Mouse (Mus musculus): ENCODE results near the gene Abhd17c. TPM values are rescaled to one million over a fixed set of nuclear protein-coding genes. Genes with fewer than 3 reads are reported as not detected.
A peak's percentile ranks its signal among the peaks of the same experiment; 100 is the strongest.
"Not testable (repeated sequence)": the region's sequence is repeated elsewhere in the genome, so short reads cannot be mapped to it uniquely, and the experiment has no call there.

Gene Abhd17c
- polyA plus RNA-seq (2016; fragmentation: Nextera tagmentation; extraction: Ambion mirVana), result 12.3 and 15.7 TPM in 2 replicates

DNA sequence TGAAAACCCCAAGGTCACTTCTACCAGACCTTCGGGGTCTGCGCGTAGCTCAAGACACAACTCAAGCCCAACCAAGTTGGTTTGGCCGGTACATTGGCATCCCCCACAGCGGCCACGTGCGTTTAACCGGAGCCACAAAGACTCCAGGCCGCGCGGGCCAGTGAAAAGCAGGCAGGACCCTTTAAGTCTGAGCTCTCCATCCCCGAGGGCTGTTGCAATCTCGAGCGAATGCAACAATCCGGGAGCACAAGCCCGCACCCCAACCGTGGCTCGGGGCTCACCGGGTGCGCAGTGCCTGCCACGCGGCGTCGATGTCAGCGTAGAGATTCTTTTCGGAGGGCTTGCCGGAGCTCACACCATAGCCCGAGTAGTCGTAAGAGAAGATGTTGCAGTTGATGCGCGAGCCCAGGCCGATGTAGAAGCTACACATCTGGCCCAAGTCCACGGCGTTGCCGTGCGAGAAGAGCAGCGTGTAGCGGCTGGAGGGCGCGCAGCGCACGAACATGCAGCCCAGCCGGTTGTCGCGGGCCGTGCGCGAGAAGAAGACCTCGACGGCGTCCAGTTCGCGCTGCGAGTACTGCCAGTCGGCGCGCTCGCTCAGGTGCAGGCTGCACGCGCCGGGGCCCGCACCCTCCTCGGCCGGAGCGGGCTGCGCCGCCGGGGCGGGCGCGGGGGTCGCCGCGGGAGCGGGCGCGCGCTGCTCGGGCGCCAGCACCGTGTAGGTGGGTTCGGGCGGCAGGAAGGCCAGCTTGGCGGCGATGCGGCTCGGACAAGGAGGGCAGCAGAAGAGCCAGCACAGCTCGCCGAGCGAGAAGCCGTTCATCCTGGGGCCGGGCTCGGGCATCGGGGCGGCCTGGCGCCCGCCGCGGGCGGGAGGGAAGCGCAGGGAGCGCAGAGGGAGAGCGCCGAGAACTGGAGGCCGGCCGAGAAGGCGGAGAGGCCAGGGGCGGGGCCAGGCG is at the start of gene Abhd17c:
Abhd17c (minus strand) TSS at position 893 of the 959 bp plus-strand sequence.
- under 1% methylated on average over 109 of the region's 109 CpGs for WGBS

DNA sequence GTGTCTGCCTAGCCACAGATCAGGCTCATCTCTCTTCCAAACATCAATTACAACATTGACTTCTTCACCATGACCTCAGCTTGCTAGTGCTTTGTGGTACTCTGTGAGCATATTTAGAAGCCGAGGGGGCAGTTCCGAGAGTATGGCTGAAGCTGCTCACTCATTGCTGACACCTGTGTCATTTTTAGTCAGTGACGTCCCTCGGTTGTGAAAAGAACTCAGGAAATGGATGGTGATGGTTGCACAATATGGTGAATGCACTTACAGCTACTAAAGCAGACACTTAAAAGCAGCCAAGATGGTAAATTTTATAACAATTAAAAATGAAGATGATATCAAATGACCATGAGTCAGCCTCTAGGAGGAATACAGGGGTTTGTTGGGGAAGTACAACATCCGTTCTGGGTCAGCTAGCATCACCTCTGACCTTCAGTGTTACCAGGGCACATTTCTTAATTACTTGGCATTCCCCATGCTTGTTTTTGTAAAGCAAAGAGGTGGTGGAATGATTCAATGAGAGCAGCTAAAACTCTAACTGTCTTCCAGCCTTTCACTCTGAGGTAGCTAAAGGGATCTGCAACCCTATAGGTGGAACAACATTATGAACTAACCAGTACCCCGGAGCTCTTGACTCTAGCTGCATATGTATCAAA is 45.6 kb upstream of the Abhd17c start:
- Histone ChIP-seq H3K4me3 (no peak overlapping the region), H3K27ac (no peak overlapping the region), H3K9me3 (no peaks in the 10 kb centered on the region), H3K36me3 (replicated peaks) (no peaks in the 10 kb centered on the region), H3K27me3 (ENCODE audit: poor library complexity, severe bottlenecking) (no peaks in the 10 kb centered on the region), H3K4me1 (no peaks in the 10 kb centered on the region)
- DNase-seq (ENCODE audit: extremely low spot score, low spot score), result no peak
- WGBS, result 80% methylated on average over 6 of the region's 6 CpGs

More for the DNA sequence above, at the start of gene Abhd17c:
- H3K27ac ChIP-seq, result peak within 1 kb of the TSS; percentile 97
- H3K4me3 ChIP-seq, result peak within 1 kb of the TSS; percentile 91
- H3K9me3 ChIP-seq, result no peaks in the 10 kb centered on the region
- peak; percentile 58 for DNase-seq (ENCODE audit: extremely low spot score, low spot score)
- H3K36me3 ChIP-seq (replicated peaks), result peaks cover 17% of the 10 kb centered on the region
- peaks cover 51% of the 10 kb centered on the region for H3K4me1 ChIP-seq
- no peaks in the 10 kb centered on the region for H3K27me3 ChIP-seq (ENCODE audit: poor library complexity, severe bottlenecking)

DNA sequence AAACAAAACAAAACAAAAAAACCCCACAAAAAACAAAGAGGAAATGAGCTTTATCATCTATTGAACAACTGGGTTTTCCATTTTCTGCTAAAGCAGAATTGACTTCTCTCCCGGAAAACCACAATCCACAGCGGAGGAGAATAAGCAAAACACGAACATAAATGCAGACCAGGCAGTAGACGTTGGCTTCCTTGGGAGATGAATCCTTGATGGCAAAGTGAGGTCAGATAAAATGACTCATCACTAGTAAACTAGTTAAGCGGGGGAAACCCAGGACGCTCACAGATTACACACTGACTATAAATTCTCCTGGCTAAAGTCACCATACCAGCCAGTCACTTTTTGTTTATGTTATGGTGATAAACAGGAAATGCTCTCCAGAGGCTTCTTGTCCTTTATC is 44.5 kb upstream of the Abhd17c start:
- no peaks in the 10 kb centered on the region for H3K4me1 ChIP-seq
- no peaks in the 10 kb centered on the region for H3K9me3 ChIP-seq
- 91% methylated on average over 6 of the region's 6 CpGs for WGBS
- H3K36me3 ChIP-seq (replicated peaks), result no peaks in the 10 kb centered on the region
- H3K27me3 ChIP-seq (ENCODE audit: poor library complexity, severe bottlenecking), result no peaks in the 10 kb centered on the region
- no peak overlapping the region for H3K27ac ChIP-seq
- DNase-seq (ENCODE audit: extremely low spot score, low spot score), result no peak
- no peak overlapping the region for H3K4me3 ChIP-seq

DNA sequence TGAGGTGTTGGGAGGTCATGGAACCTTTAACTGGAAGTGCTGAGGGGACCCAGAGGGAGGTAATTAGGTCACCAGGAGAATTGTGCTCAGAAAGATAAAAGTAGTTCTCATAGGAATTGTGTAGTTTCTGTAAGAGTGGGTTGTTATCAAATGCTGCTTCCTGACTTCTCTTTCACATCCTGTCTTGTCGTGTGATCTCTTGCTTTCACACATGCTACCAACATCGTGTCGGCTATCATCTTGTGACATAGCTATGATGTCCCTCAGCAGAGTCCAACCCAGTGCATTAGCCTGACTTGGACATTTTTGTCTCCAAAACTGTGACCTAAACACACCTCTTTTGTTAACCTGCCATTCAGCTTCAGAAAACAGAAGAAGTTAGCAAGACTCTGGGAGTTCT is 40.6 kb upstream of the Abhd17c start:
- Histone ChIP-seq H3K9me3 (0 out of 2 replicates have a peak, but pooled peaks cover 5% of the 10 kb centered on the region), H3K4me3 (no peak overlapping the region), H3K4me1 (no peaks in the 10 kb centered on the region), H3K36me3 (replicated peaks) (no peaks in the 10 kb centered on the region), H3K27me3 (ENCODE audit: poor library complexity, severe bottlenecking) (no peaks in the 10 kb centered on the region), H3K27ac (no peak overlapping the region)
- DNase-seq (ENCODE audit: extremely low spot score, low spot score), result no peak
- 93% methylated on average over 3 of the region's 3 CpGs for whole genome bisulfite sequencing

DNA sequence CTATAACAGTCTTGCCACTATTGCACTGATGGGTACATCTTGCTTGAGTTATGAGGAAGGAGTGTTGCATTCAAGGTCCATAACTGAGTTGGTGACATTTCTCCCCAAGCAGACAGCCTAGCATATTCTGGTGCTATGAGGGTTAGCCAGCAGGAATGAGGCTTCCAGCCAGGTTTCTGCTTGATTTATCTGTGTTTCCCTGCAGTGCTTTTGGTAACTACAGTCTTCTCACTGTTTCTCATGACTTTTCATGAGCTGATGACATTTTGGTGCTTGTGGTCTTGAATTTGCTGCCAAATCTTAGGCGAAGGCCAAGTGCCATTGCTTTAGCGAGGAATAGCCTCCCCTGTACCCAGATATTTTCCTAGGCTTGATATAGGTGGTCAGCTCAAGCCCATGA is 39.8 kb upstream of the Abhd17c start:
- 91% methylated on average over 2 of the region's 2 CpGs for WGBS
- no peaks in the 10 kb centered on the region for H3K36me3 ChIP-seq (replicated peaks)
- H3K4me3 ChIP-seq, result no peak overlapping the region
- no peaks in the 10 kb centered on the region for H3K27me3 ChIP-seq (ENCODE audit: poor library complexity, severe bottlenecking)
- no peak overlapping the region for H3K27ac ChIP-seq
- no peak for DNase-seq (ENCODE audit: extremely low spot score, low spot score)
- H3K9me3 ChIP-seq, result 0 out of 2 replicates have a peak, but pooled peaks cover 5% of the 10 kb centered on the region
- no peaks in the 10 kb centered on the region for H3K4me1 ChIP-seq

DNA sequence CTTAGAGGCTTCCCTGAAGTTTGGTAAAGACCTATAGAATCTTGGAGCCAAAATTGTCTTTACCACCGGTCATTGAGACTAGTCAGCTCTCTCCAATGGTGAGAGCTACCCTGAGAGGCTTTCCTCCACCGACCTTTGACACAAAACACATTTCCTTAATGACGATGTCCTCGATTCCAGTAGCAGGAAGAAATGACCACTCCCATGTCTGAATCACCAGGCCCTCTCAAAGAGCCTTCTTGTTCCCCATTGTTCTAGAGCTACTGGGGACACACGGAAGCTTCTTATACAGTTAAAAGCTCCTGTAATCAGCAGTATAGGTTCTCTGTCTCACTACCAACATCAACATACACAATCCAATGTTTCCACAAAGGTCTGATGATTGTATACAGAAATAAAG is 36.5 kb upstream of the Abhd17c start:
- Histone ChIP-seq H3K27ac (no peak overlapping the region), H3K4me3 (no peak overlapping the region), H3K27me3 (ENCODE audit: poor library complexity, severe bottlenecking) (no peaks in the 10 kb centered on the region), H3K9me3 (0 out of 2 replicates have a peak, but pooled peaks cover 5% of the 10 kb centered on the region), H3K36me3 (replicated peaks) (no peaks in the 10 kb centered on the region), H3K4me1 (no peaks in the 10 kb centered on the region)
- 86% methylated on average over 5 of the region's 5 CpGs for WGBS
- DNase-seq (ENCODE audit: extremely low spot score, low spot score), result no peak

DNA sequence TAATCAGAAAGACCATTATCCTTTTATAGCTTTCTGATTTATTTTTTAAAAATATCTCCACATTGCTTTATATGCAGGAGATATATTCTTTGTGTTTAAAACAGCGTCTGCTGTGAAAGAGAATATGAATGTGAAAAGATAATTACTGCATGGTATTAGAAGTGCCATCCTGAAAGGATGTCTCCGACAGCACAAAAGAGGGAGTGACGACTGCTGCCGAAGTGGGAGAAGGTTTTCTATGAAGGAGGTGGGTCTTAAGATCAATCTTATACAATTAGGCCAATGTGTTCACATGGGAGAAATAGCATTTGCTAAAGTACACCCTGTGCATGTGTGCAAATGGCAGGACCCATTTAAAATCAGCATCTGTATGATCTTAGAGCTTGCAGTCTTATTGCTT is 33.5 kb upstream of the Abhd17c start:
- Histone ChIP-seq H3K27me3 (ENCODE audit: poor library complexity, severe bottlenecking) (no peaks in the 10 kb centered on the region), H3K27ac (no peak overlapping the region), H3K4me3 (no peak overlapping the region), H3K4me1 (no peaks in the 10 kb centered on the region), H3K36me3 (replicated peaks) (no peaks in the 10 kb centered on the region), H3K9me3 (0 out of 2 replicates have a peak, but pooled peaks cover 4% of the 10 kb centered on the region)
- DNase-seq (ENCODE audit: extremely low spot score, low spot score), result no peak
- 94% methylated on average over 4 of the region's 4 CpGs for WGBS

DNA sequence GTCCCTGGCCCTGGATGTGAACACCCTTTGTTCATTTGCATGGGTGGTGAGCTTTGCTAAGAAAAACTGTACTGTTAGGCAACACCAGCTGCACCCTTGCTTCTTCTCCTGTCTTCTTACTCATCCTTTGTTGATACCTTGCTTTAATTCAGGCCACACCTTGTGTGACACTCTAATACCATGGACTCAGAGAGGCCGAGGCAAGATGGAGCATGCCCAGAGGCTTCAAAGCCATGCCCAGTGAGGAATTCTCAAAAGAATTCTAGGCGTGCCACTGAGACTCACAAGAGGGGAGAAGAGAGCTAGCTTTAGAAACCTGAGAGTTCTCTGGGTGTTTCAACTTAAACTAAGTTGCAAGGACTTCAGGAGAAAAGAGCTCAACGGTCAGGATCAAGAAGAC is 33.0 kb upstream of the Abhd17c start:
- no peak overlapping the region for H3K4me3 ChIP-seq
- no peak for DNase-seq (ENCODE audit: extremely low spot score, low spot score)
- H3K27me3 ChIP-seq (ENCODE audit: poor library complexity, severe bottlenecking), result no peaks in the 10 kb centered on the region
- no peaks in the 10 kb centered on the region for H3K9me3 ChIP-seq
- H3K4me1 ChIP-seq, result no peaks in the 10 kb centered on the region
- H3K36me3 ChIP-seq (replicated peaks), result no peaks in the 10 kb centered on the region
- WGBS, result 78% methylated on average over 3 of the region's 3 CpGs
- no peak overlapping the region for H3K27ac ChIP-seq

DNA sequence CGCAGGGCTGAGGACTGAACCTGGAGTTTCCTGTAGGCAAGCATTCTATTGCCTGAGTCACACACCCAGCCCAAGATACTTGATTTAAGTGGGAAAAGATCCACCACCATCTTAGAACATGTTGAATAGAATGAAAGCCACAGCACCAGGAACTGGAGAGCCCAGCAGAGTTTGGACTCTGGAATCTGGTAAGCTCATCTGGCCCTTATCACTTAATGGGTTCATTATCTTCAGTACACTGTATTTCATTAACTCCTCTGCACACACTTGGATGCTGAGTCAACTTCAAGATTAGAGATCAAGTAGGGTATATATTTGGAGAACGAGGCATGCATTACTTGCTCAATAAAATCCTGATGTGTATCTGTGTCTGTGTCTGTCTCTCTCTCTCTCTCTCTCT is 27.1 kb upstream of the Abhd17c start:
- H3K27me3 ChIP-seq (ENCODE audit: poor library complexity, severe bottlenecking); H3K4me1 ChIP-seq; H3K27ac ChIP-seq; H3K9me3 ChIP-seq; H3K36me3 ChIP-seq (replicated peaks); DNase-seq (ENCODE audit: extremely low spot score, low spot score); H3K4me3 ChIP-seq: not testable (repeated sequence)
- WGBS, result 93% methylated on average over 2 of the region's 2 CpGs

DNA sequence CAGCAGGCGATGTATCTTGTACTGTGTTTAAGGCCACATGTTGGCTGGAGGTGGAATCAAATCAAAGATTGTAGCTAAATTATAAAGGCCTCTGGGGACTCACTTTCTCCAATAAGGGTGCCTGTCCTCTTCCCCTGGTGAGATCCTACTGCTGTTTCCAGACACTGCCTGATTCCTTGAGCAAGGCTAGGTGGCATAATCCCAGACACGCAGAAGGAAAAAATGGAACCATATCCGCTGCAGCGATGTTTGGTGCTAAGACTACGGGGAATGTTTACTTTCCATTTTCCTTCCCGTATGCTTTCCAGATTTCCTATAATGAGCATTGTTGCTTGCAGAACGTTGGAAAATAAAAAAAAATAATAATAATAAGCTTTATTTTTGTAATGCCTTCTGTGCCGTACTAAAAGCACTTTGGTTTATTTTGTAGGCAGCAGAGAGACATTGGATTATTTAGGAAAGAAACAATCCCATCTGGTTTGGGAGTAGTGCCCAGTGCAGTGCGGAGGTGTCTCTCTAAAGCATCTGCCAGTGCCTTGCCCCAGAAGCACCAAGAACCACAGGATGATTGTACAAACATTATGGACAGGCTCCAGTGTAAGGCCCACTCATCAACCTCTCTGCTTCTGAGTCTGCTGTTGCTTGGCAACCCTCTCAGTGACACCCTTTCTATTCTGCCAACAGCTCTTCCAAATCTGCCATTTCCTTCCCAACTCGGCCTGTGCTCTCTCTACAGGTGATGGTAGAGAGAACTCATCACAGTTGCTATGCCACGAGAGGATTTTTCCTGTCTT is 23.2 kb upstream of the Abhd17c start:
- WGBS, result 91% methylated on average over 11 of the region's 11 CpGs
- no peaks in the 10 kb centered on the region for H3K27me3 ChIP-seq (ENCODE audit: poor library complexity, severe bottlenecking)

DNA sequence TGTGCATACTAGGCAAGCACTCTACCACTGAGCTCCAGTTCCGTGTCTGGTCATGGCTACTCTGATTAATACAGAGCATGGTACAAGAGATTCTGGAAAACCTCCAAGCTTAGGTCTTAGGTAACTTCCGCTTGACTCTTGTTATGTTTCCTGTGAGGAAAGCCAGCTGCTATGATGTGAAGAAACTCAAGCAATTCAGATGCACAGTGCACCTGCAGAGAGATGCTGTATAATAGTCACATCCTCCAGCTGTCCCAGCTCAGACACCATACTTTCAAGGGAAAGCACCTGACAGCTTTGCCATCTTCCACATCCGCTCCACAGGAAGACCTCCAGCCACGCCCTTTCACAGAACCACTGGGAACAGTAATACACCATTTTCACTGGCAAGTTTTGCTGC is 21.7 kb upstream of the Abhd17c start:
- H3K9me3 ChIP-seq, result no peaks in the 10 kb centered on the region
- 92% methylated on average over 4 of the region's 4 CpGs for WGBS

More for the DNA sequence above, 23.2 kb upstream of the Abhd17c start:
- no peak overlapping the region for H3K4me3 ChIP-seq
- no peaks in the 10 kb centered on the region for H3K4me1 ChIP-seq
- H3K9me3 ChIP-seq, result no peaks in the 10 kb centered on the region
- H3K36me3 ChIP-seq (replicated peaks), result no peaks in the 10 kb centered on the region
- DNase-seq (ENCODE audit: extremely low spot score, low spot score), result no peak
- H3K27ac ChIP-seq, result no peak overlapping the region

DNA sequence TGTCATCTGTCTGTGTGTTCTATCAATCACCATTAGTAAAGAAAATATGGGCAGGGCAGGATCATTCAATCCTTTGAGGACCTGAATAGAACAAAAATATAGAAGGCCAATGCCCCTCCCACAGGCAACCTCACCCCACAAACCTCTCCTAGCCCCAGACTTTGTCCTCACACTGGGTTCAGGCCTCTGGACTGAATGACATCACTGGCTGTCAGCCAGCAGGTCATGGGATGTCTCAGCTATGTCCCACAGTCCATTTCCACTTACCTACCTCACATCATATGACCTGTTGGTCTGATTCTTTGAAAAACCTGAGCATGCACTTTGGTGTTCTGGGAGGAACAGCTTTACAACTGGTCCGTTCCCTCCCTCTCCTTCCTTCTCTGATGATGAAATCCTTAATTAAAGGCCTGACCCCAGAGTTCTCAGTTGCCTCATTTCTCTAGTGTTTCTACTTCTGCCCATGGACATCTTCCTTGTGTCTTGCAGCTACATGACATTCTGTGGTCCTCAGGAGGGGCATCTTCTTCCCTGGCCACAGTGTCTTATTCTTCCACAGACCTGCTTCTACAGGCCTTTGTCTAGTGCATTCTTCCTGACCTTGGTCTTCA is 19.6 kb upstream of the Abhd17c start:
- Histone ChIP-seq H3K4me3 (no peak overlapping the region), H3K9me3 (no peaks in the 10 kb centered on the region), H3K27me3 (ENCODE audit: poor library complexity, severe bottlenecking) (no peaks in the 10 kb centered on the region), H3K4me1 (no peaks in the 10 kb centered on the region), H3K27ac (no peak overlapping the region), H3K36me3 (replicated peaks) (no peaks in the 10 kb centered on the region)
- WGBS, result 85% methylated on average over 1 of the region's 1 CpGs
- DNase-seq (ENCODE audit: extremely low spot score, low spot score), result no peak

More for the DNA sequence above, 21.7 kb upstream of the Abhd17c start:
- Histone ChIP-seq H3K4me1 (no peaks in the 10 kb centered on the region), H3K27me3 (ENCODE audit: poor library complexity, severe bottlenecking) (no peaks in the 10 kb centered on the region), H3K27ac (no peak overlapping the region), H3K36me3 (replicated peaks) (no peaks in the 10 kb centered on the region), H3K4me3 (no peak overlapping the region)
- DNase-seq (ENCODE audit: extremely low spot score, low spot score), result no peak
